Mouse (Mus musculus): ENCODE measurements around the gene Mettl21c.
"Not testable (repeated sequence)": the region's sequence is repeated elsewhere in the genome, so short reads cannot be mapped to it uniquely, and the experiment has no call there.

Mettl21c gene

DNA sequence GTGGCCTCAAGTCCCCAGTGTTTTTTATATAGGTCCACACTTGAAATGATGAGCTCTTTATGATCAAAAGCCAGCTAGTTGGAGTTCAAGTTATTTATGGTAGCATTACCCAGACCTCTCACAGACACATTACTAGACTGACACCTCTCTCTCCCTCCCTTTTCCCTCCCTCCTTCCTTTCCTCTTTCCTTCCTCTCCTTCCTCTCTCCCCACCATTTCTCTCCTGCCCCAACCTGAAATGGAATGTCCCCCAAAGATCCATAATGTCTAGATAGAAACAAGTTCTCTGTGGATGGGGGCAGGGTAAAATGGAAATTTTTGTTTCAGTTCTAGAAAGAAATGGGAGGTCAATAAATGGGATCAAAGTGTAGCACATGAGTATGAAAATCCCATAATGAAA, at the start of gene Mettl21c:
Gene Mettl21c (minus strand): TSS at position 101 of the 400 bp plus-strand sequence.
- in situ Hi-C loops (cut with MseI, MboI) = no loop called here

DNA sequence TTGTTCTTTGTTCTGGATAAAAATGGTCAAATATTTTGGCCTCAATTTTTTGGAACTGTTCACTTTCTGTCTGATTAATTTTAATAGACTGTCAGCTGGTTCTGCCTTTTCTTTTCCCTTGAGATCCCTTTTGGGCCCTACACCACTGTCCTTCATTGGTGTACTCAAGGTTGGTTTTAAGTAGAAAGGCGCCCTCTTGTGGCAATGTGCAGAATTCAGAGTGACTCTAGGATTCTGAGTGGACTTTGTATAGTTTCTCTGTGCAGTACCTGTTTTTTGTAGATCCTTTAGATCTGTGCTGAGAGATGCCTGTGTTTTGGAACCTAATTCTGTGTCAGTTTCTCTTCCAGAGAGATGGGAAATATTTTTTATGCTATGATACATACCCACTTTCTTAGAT, 44.8 kb upstream of the Mettl21c start:
- in situ Hi-C loops (cut with MseI, MboI) = no loop called here

DNA sequence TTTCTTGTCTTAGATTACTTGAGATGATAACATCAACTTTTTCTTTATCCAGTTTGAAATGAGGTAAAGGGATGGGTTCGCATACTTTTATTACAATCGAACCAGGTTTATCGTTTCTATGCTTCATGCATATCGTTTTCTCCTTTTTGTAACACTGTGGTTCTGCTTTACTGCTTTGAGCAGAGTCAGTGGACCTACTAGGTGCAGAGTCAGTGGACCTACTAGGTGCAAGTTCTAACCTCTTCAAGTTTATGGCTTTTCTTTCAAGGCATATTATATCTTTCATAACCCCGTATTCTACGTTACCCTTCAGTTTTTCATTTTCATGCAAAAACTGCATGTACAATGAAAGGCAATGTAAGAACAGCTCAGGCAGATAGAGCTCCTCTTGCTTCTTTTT, 43.6 kb upstream of the Mettl21c start:
- in situ Hi-C loops (cut with MseI, MboI) = no loop called here

DNA sequence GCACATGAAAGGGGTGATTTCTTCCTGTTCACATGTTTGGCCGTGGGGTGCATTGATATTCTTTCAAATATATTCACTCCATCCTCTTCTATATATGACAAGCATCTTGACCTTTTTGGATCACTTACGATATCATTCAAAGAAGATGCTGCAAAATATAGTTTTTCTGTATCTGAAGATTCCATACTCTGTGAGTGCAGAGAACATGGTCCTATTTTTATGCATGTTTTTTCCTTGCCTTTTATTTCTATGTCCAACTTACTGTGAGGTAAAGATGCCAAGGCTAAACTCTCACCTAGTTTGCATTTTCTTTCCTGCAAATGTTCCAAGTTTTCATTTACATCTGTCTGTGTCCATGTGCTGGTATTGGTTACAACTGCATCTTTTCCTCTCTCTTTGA, 42.0 kb upstream of the Mettl21c start, which contains the start of gene Gm8251:
Gene Gm8251 (minus strand): TSS at position 101 of the 400 bp plus-strand sequence.
- in situ Hi-C loops (cut with MseI, MboI) = no loop called here

DNA sequence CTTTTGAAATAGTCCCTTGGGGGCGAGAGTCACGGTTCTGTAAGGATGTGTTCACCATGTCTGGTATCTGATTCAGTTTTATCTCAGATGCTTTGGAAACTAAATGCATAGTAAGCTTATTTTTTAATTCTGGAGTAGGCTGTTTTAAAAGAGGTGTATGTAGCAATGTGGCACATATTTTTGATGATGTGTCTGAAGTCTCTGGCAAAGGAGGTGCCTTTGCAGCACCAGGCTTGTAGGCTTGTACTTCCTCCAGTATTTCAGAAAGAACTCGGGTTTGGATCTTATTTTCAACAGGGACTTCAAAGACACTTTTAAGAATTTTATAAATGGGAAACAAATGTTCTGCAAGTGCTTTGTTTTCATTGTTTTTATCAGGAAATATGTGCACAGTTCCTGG, 38.0 kb upstream of the Mettl21c start:
- in situ Hi-C loops (cut with MseI, MboI) = no loop called here

DNA sequence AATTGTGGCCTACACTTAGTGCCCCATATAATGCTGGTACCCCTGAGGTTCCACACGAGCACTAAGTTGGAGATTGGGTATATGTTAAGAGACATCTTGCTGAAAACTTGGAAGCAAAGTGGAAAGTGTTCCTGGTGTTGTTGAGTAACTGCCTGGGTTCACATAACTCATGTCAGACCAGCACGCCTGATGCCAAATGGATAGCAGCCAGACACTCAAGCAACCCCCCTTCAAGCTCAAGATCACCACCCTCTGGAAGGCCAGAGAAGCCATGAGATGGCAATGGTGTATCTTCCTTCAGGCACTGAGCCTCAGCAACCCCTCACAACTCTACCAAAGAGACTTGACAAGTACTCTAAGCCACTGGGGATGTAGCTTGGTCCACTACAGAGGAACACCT, 26.7 kb upstream of the Mettl21c start:
- in situ Hi-C loops (cut with MseI, MboI) = no loop called here

DNA sequence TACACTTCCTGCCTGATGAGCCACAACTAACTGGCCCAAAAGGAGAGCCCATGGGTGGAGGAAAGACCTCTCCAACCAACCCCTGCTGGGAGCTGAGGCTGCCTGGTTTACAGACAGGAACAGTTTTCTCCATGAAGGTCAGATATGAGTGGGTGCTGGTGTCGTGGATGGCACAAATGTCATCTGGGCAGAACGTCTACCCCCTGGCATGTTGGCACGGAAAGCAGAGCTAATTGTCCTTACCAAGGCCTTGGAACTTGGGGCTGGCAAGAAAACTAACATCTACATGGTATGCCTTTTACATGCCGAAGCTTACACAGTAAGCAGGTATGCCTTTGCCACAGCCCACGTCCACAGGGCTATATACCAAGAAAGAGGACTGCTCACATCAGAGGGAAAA, 25.9 kb upstream of the Mettl21c start:
- in situ Hi-C loops (cut with MseI, MboI) = not testable (repeated sequence)

DNA sequence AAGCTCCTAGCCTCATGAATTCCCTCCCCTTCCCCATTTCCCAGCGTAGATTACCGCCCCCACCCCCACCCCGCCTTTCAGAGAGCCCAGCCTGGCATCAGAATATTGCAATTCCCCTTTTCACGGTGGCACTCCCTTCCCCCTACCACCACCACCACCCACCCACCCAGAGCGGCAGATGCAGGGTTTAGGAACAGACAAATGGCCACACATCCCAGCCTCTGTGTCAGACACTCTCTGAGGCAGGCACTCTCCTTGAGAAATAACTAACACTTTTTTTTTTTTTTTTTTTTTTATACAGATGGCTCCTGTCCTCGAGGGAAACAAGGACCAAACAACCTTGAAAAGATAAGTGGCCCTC, 22.7 kb upstream of the Mettl21c start:
- in situ Hi-C loops (cut with MseI, MboI) = no loop called here

DNA sequence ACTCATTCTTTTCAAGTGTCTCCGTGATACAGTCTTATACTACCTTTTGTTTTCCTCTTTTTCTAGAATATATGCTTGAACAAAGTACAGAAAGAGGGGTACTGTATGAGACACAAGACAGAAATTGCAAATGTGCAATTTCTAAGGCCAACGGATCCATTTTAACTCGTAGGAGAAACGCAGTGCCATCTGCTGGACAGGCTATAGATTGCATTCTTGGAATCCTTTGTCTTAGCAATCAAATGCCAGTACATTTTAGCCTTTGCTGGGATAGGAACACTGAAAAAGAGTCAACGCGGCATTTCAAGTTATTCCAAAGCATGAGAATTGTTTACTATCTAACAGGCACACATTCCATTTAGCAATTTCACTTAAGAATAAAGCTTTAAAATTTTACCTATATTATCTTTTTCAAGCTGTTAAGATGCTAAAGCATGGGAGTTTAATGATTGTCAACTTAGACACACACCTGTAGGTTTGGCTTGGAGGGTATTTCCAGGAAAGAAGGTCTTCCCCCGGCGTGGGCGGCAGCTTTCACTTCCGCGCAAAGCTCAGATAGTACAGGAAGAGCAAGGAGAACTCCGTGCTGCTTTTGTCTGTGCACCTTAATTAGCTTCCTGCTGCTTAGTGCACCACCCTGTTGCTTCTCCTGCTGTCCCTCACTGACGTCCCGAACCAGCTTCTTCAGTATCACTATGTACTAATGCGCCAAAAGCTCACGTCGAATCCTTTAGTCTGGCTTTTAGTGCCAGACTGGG, 22.1 kb upstream of the Mettl21c start:
- in situ Hi-C loops (cut with MseI, MboI) = no loop called here

DNA sequence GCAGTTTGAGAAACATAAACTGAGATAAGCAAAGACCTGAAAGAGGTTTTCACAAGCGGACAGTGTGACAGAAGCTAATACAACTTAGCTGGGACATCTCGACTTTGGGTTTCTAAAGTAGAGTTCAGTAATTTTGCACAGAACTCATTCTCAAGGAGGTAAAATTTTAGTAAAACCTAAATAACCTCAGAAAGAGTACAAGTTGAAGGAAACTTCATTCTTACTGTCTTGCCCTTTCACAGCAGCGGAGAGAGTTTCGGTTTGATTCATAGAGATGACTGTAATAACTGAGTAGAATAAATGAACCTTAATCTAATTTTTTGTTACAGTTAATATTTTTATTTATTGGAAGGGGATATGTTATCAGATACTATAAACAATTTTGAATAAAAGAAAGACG, 13.1 kb upstream of the Mettl21c start:
- in situ Hi-C loops (cut with MseI, MboI) = no loop called here

DNA sequence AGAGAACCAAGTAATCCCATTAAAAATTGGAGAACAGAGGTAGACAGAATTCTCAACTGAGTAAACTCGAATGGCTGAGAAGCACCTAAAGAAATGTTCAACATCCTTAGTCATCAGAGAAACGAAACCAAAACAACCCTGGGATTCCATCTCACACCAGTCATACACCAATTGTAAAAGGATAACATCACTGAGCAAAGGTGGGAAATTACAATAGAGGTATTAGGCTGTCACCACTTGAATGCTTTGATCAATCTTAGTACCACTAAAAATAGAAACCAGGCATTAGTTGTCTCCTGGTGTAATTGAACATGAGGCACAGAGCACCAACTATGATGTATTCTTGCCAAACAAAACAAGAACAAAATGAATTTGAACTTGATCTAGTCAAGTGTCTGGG, 12.4 kb upstream of the Mettl21c start:
- in situ Hi-C loops (cut with MseI, MboI) = no loop called here

DNA sequence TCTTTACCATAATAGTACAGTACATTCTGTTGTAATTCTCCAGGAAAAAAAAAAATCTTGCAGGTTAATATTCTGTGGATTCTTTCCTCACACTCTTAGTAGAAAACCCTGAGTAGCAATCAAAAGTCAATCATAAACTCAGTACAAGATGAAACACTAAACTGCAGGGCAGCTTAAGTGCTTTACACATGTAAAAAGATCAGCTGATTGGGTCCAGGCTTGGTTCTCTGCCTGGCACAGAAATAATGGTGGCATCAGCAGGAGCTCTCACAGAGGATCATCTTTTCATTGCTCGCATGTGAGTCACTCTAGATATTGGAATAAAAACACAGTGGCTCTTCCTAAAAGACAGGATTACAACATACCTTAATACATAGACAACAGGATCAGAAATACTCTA, 7.8 kb upstream of the Mettl21c start:
- in situ Hi-C loops (cut with MseI, MboI) = no loop called here

DNA sequence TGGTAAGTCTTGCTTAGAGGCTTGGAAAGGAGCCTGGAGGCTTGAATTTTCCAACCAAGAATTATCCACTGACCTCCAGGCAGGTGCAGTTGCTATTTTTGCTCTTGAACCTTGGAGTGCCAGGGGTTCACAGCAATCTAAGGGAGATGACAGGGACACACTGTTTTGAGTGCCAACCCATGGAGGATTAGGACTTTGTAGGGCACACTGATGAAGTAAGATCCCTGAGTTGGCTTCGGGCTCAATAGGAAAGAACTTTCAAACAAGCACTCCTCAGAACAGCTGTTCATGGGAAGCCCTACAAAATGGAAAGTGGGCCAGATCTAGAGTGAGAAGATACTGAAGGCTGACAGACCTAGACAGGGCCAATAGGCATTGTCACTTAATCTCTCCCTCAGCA, 2.8 kb upstream of the Mettl21c start:
- in situ Hi-C loops (cut with MseI, MboI) = no loop called here

DNA sequence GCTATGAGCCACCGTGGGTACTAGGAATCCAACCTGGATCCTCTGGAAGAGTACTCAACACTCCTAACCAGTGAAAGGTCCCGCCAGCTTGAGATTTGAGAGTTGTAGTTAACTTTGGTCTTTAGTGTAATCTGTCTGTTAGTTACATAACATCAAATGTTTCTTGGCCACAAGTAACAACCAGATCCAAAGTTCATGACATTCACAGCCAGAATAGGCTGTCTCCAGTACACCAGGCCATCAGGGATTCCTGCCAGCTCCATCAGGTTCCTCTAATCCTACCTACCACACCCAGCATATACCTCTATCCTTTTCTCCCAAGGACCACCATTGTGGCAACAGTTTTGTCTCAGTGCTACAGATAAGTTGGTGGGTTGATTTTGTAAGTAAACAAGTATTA, 4.3 kb downstream of the Mettl21c start:
- in situ Hi-C loops (cut with MseI, MboI) = no loop called here

DNA sequence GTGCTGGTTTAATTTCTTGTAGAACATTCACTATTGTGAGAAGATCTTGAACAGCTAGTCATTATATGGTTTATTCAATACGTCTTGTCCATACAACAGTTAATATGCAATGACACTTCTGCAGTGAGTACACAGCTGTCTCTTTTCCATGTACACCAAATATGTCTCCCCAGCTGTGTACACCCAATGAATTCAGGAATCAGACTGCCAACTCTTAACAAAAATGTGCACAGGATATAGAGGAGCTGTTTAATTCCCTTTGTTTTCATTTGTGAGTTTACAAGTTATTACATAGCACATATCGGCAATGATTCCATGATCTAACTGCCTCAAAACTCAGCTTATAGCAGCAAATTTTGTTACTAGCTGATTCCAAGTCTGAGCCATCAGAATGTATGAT, 15.3 kb downstream of the Mettl21c start:
- in situ Hi-C loops (cut with MseI, MboI) = no loop called here

DNA sequence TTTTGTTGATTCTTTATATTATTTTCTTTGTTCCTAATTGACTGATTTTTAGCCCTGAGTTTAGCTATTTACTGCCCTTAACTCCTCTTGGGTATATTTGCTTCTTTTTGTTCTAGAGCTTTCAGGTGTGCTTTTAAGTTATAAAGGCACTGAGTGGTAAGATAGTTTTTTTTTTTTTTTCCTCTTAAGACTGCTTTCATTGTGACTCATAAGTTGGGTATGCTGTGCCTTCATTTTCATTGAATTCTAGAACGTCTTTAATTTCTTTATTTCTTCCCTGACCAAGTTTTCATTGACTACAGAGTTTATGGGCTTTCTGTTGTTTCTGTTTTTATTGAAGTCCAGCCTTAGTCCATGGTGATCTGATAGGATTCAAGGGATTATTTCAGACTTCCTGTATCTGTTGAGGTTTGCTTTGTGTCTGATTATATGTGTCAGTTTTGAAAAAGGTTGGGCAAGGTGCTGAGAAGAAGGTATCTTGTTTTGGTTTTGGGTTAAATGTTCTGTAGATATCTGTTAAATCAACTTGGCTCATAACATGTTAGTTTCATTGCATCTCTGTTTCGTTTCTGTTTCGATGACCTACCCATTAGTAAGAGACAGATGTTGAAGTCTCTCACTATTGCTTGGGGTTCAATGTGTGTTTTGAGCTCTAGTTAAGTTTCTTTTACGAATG, 22.8 kb downstream of the Mettl21c start:
- in situ Hi-C loops (cut with MseI, MboI) = no loop called here

DNA sequence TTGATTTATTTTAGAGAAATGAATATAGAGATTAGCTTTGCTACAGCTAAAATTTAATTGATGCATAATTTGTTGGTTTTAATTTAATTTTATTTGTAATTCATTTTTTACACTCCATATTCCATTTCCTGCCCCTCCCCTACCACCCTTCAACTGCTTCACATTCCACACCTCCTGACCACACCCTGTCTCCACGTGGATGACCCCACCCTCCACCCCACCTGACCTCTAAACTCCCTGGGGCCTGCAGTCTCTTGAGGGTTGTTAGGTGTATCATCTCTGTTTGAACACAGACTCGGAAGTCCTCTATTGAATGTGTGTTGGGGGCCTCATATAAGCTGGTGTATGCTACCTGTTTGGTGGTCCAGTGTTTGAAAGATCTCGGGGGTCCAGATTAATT, 48.7 kb downstream of the Mettl21c start:
- in situ Hi-C loops (cut with MseI, MboI) = no loop called here

DNA sequence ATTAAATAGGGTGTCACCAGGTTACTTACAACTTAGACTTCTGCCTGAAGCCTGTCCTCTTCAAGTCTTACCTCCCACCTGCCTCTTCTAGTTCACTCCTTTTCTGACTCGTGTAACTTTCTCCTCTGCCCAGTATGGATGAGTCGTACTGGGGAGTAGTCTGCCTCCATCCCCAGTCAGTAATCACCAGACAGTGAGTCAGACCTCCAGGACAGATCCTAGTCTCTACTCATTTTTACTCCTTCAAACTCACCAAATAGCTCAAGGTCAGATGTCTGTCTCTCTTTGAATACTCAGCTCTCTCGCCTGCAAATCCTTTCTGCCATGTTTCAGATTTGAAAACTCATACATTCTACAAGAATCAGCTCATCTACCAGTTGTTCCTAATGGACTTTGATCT, 50.5 kb downstream of the Mettl21c start:
- in situ Hi-C loops (cut with MseI, MboI) = no loop called here

DNA sequence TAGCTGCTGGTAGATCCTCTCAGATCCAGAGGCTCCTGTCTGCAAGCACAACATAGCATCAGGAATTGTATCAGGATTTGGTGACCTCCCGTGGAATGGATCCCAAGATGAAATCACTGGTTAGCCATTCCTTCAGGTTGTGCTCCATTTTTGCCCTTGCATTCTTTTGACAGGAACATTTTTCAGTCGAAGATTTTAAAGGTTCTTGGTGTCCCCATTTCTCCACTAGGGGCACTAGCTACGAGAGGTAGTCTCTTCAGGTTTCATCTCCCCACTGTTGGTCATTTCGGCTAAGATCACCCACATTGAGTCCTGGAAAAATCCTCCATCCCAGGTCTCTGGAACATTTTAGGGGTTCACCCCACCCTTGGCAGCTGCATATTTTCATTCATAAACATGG, 53.1 kb downstream of the Mettl21c start:
- in situ Hi-C loops (cut with MseI, MboI) = no loop called here

DNA sequence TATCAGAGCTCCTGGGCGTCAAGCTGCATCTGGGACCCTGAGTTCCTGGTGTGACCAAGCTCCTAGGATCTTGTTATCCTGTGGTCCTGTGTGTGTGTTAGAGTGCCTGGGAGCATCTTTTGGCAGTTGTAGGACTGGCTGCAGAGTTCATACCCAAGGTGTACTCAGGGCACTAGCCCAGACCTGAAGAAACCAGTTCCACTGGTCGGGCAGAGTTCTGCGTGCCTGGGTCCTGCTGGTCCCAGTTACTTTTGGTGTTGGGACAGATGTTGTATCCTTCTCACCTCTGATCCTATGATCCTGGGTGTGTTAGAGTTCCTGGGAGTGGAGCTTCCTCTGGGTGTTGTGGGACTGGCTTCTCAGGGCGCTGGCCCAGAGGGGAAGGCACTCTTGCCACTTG, 55.5 kb downstream of the Mettl21c start:
- in situ Hi-C loops (cut with MseI, MboI) = no loop called here

Measured in mouse trophoblast stem cell (cell line).